Mouse (Mus musculus): ENCODE results near the gene Dhx58.

DNA sequence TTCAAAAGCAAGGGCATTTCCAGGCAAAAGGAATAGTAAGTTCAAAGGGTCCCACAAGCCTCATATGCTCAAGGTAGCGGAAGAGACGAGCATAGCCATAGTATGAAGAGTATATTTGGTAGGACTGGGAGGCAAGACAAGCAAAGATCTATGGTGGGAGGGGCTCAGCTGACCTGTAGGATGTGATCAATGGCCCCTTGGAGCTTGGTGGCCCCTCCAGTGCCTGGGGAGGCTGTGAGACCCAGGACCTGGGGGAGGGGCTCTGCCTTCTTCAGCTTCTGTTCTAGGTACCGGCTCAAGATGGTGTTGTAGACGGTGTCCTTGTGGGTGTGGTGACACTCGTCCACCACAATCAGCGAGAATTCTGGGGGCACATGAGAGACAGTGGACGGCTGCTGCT lies 1.2 kb downstream of the Dhx58 start:
- TF ChIP-seq POLR2A (IDR thresholded peaks at IDR 0.05; ENCODE audit: low read depth, low read length) (no peak), CTCF (IDR thresholded peaks at IDR 0.05; ENCODE audit: extremely low read depth, insufficient read depth, insufficient read length, insufficient replicate concordance) (no peak)

Data from spleen, adult 2 months (tissue).